Mouse (Mus musculus) heart, embryonic 11.5 days (tissue): ENCODE measurements around the gene S1pr5. TPM values are rescaled to one million over a fixed set of nuclear protein-coding genes. Genes with fewer than 3 reads are reported as not detected.

Source experiments
- ATAC-seq: fragments of 200-750 bp; cut with Nextera tagmentation; replicated peaks from 2 replicates; pipeline ENCODE4 v1.8.0; 2017; ENCODE audit warnings: moderate library complexity; ENCODE audit not compliant: insufficient number of reproducible peaks, low FRiP score, low TSS enrichment
- H3K27ac ChIP-seq: fragments of 300-500 bp; sonication (generic); 2 replicates; pipeline ENCODE4 v1.5.1; 2014; ENCODE audit warnings: mild to moderate bottlenecking, low read depth, low read length
- H3K27me3 ChIP-seq: fragments of 300-500 bp; sonication (generic); 2 replicates; pipeline ENCODE4 v1.6.1; 2014; ENCODE audit warnings: mild to moderate bottlenecking, low read length, mixed read lengths; ENCODE audit not compliant: control insufficient read depth, insufficient read depth
- H3K36me3 ChIP-seq: fragments of 300-500 bp; sonication (generic); 2 replicates; pipeline ENCODE4 v1.6.1; 2014; ENCODE audit warnings: mild to moderate bottlenecking, low read length, moderate library complexity, mixed read lengths; ENCODE audit not compliant: control insufficient read depth, insufficient read depth
- H3K4me1 ChIP-seq: fragments of 300-500 bp; sonication (generic); 2 replicates; pipeline ENCODE4 v1.6.1; 2014; ENCODE audit warnings: low read length; ENCODE audit not compliant: control insufficient read depth, insufficient read depth
- H3K4me2 ChIP-seq: fragments of 300-500 bp; sonication (generic); 2 replicates; pipeline ENCODE4 v1.6.1; 2014; ENCODE audit warnings: mild to moderate bottlenecking, moderate library complexity
- H3K4me3 ChIP-seq: fragments of 300-500 bp; sonication (generic); 2 replicates; pipeline ENCODE4 v1.5.1; 2014; ENCODE audit warnings: low read depth, low read length
- H3K9ac ChIP-seq: fragments of 300-500 bp; sonication (generic); 2 replicates; pipeline ENCODE4 v1.6.1; 2014; ENCODE audit warnings: mild to moderate bottlenecking, low read depth, low read length, moderate library complexity
- H3K9me3 ChIP-seq: fragments of 300-500 bp; sonication (generic); replicated peaks from 2 replicates; pipeline ENCODE4 v1.6.1; 2016; ENCODE audit warnings: low read length; ENCODE audit not compliant: control insufficient read depth
- WGBS: fragments of 180-500 bp; shearing (Covaris S2); extraction: QIAGEN DNeasy Blood & Tissue Kit; methylation state at CpG from one replicate; pipeline ENCODE4 v1.1.7; 2014; ENCODE audit not compliant: insufficient replicate concordance; 5-methylcytosine and 5-hydroxymethylcytosine counted together
- polyA plus RNA-seq: library from polyadenylated mRNA; unstranded; fragments of >200 nt; fragmentation: Nextera tagmentation; extraction: Ambion mirVana; gene quantifications from 2 replicates; pipeline ENCODE4 v1.2.1, GENCODE M21; 2014

Gene S1pr5
- polyA plus RNA-seq, 1 experiment from 2014 or later, result 0.11 TPM

DNA sequence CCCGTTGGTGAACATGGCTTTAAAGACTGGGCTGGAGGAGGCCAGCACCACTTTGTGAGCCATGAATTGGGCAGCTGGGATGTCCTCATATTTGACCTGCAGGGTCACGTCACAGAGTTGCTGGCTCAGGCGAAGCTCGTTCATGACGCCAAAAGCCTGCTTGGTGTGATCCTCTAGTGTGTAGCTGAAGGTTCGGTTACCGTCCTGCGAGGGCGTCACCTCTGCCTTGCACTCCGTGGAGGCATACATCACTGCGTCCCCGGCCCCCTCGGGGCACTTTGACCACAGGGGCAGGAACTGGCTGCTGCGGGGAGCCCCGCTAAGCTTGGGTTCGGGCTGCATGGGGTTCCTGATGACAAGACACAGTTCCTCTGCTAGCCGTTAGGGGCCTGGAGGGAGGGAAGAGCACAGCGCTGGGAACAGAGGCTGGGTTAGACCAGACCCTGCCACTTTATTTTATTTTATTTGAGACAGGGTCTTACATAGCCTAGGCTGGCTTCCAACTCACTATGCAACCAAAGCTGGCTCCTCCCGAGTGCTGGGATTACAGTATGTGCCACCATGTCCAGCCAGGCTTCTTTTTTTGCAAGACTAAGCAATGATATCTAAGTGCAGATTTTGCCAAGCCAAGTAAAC lies 10.8 kb downstream of the S1pr5 start:
- H3K27ac ChIP-seq, result peak overlapping the region; percentile 90
- no peak for ATAC-seq
- 16% methylated on average over 19 of the region's 19 CpGs for WGBS
- H3K9ac ChIP-seq, result peak overlapping the region; percentile 95
- peaks cover 17% of the 10 kb centered on the region for H3K36me3 ChIP-seq
- H3K4me3 ChIP-seq, result peak overlapping the region; percentile 77
- H3K9me3 ChIP-seq, result no peaks in the 10 kb centered on the region
- no peaks in the 10 kb centered on the region for H3K27me3 ChIP-seq
- peak overlapping the region; percentile 76 for H3K4me2 ChIP-seq
- H3K4me1 ChIP-seq, result peaks cover 11% of the 10 kb centered on the region

DNA sequence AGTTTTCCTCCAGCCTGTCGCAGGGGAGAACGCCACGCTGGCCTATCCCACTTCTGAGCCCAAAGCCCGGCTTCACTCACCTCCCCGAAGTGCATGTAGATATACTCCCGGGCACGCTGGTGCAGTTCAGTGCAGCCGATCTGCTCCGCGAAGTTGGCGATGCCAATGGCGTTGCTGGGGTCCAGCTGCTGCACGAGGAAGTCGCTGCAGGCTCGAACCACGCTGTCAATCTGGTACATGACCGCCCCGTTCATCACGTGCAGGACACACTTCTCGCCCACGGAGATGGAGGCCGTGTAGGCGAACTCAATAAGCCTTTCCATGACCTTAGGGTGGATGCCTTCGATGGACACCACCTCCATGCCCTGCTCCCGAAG lies 11.3 kb downstream of the S1pr5 start:
- no peak for ATAC-seq
- peak overlapping the region; percentile 90; the same call in 1 of the 2 replicates for H3K27ac ChIP-seq
- peak overlapping the region; percentile 95; the same call in 1 of the 2 replicates for H3K9ac ChIP-seq
- H3K36me3 ChIP-seq, result peaks cover 17% of the 10 kb centered on the region
- 79% methylated on average over 25 of the region's 25 CpGs for WGBS
- H3K4me2 ChIP-seq, result peak overlapping the region; percentile 76
- no peaks in the 10 kb centered on the region for H3K9me3 ChIP-seq
- peaks cover 11% of the 10 kb centered on the region for H3K4me1 ChIP-seq
- no peaks in the 10 kb centered on the region for H3K27me3 ChIP-seq
- peak overlapping the region; percentile 77 for H3K4me3 ChIP-seq

DNA sequence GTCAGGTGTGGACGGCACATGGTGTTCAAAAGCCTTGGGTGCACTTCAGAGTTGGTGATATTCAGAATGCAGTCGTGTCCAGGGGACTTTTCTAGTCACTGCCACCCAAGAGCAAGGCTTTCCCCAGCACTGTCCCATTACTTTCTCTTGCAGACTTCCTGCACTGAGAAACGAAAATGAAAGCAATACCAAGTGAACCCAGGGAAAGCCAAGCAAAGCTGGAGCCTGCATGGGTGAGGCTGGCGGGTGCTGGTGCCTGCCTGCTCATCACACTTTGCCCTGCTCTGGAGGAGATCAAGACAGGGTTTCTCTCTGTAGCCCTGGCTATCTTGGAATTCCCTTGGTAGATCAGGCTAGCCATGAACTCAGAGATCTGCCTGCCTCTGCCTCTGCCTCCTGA lies 12.9 kb downstream of the S1pr5 start:
- ATAC-seq, result no peak
- no peaks in the 10 kb centered on the region for H3K27me3 ChIP-seq
- H3K9ac ChIP-seq, result no peak overlapping the region
- H3K4me3 ChIP-seq, result no peak overlapping the region
- no peak overlapping the region for H3K4me2 ChIP-seq
- H3K27ac ChIP-seq, result no peak overlapping the region
- H3K4me1 ChIP-seq, result peaks cover 11% of the 10 kb centered on the region
- H3K9me3 ChIP-seq, result no peaks in the 10 kb centered on the region
- H3K36me3 ChIP-seq, result peaks cover 23% of the 10 kb centered on the region
- 82% methylated on average over 4 of the region's 4 CpGs for WGBS

DNA sequence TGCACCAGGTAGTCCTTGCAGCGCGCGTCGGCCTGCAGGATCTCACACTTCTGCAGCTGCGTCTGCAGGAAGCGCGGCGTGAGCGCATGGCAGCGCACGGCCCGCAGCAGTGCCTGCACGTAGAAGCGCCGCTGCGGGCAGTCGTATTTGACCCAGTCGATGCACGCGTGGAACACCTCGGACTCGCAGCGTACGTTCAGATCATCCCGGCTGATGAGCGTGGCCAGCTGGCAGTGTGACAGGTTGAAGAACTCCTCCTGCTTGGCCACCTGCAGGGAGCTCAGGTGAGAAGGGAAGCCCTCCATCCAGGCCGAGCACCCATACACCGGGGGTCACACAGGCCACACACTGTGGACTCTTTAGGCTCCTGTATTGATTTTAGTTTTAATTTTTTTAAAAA lies 14.4 kb downstream of the S1pr5 start:
- no peak overlapping the region for H3K27ac ChIP-seq
- H3K9me3 ChIP-seq, result no peaks in the 10 kb centered on the region
- peaks cover 27% of the 10 kb centered on the region for H3K36me3 ChIP-seq
- 78% methylated on average over 28 of the region's 28 CpGs for WGBS
- H3K27me3 ChIP-seq, result no peaks in the 10 kb centered on the region
- peaks cover 11% of the 10 kb centered on the region for H3K4me1 ChIP-seq
- ATAC-seq, result no peak
- no peak overlapping the region for H3K4me2 ChIP-seq
- no peak overlapping the region for H3K9ac ChIP-seq
- no peak overlapping the region for H3K4me3 ChIP-seq

DNA sequence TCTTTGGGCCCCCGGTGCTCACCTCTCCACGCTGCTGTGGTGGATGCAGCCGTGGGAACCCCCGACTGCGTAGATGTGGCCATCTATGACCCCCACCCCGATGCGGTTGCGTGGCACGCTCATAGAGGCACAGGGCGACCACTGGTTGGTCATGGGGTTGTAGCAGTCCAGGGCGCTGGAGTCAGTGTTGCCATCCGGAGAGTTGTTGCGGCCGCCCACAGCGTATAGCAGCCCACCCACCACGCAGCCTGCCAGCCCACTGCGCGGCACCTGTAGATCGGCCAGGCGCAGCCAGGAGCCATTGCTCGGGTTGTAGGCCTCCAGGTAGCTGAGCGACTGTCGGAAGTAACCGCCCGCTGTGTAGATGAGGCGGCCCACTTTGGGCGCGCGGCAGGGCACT lies 14.9 kb downstream of the S1pr5 start:
- Histone ChIP-seq H3K9me3 (no peaks in the 10 kb centered on the region), H3K27ac (no peak overlapping the region), H3K36me3 (peaks cover 27% of the 10 kb centered on the region), H3K9ac (no peak overlapping the region), H3K27me3 (no peaks in the 10 kb centered on the region), H3K4me3 (no peak overlapping the region), H3K4me2 (no peak overlapping the region), H3K4me1 (peaks cover 11% of the 10 kb centered on the region)
- no peak for ATAC-seq
- WGBS, result 88% methylated on average over 29 of the region's 29 CpGs

DNA sequence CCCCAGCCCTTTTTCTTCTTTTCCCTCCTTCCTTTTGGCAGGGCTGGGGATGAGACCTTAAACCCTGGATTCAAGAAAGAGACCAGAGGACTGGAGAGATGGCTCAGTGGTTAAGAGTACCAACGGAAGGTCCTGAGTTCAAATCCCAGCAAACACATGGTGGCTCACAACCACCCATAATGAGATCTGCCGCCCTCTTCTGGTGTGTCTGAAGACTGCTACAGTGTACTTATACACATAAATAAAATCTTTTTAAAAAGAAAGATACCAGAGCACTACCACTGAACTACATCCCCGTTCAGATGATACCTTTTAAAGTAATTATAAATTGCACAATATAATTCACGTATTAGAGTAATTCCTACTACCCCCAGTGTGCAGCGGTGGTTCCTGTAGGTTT lies 15.4 kb downstream of the S1pr5 start:
- Histone ChIP-seq H3K9me3 (no peaks in the 10 kb centered on the region), H3K4me1 (peaks cover 13% of the 10 kb centered on the region), H3K36me3 (peaks cover 27% of the 10 kb centered on the region), H3K4me3 (no peak overlapping the region), H3K27me3 (no peaks in the 10 kb centered on the region), H3K27ac (no peak overlapping the region), H3K9ac (no peak overlapping the region), H3K4me2 (no peak overlapping the region)
- no peak for ATAC-seq
- 84% methylated on average over 5 of the region's 5 CpGs for WGBS

DNA sequence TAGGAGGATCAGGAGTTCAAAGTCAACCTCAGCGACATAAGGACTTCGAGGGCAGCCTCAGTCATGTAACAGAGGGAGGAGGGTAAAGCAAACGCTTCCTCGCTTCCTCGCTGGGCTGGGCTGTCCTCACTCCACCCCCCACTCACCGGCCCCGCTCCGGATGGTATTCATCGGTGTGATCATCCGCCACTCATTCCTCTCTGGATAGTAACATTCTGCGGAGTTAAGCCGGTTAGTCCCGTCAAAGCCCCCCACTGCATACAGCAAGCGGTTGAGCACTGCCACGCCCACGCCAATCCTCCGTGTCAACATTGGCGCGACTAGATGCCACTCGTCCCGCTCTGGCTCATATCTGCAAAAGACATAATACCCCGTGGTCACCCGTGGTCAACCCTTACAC lies 16.7 kb downstream of the S1pr5 start:
- no peak overlapping the region for H3K27ac ChIP-seq
- ATAC-seq, result no peak
- no peaks in the 10 kb centered on the region for H3K27me3 ChIP-seq
- peaks cover 7% of the 10 kb centered on the region for H3K4me1 ChIP-seq
- H3K9ac ChIP-seq, result no peak overlapping the region
- H3K36me3 ChIP-seq, result peaks cover 27% of the 10 kb centered on the region
- H3K4me3 ChIP-seq, result no peak overlapping the region
- no peak overlapping the region for H3K4me2 ChIP-seq
- no peaks in the 10 kb centered on the region for H3K9me3 ChIP-seq
- 44% methylated on average over 23 of the region's 23 CpGs for WGBS

DNA sequence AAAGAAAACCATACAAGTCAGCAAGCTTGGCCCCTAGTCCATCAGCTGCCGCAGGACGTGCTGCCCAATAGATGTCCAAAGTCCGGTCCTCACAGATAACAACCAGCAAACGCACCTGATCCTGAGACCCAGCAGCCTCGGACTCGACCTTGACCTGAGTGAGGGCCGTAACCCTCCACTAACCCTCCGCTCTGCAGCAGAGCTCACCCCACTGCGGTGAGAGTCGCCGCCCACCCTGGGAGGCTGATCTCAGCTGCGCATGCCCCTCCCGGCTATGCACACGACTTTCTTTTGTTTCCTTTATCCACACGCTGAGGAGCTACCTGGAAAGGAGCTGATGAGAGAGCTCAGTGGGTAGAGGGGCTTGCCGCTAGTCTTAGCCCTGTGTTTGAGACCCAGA lies 20.9 kb downstream of the S1pr5 start:
- Histone ChIP-seq H3K4me2 (peak overlapping the region; percentile 72), H3K36me3 (peaks cover 10% of the 10 kb centered on the region; the same call in 1 of the 2 replicates), H3K27me3 (no peaks in the 10 kb centered on the region), H3K9ac (peak overlapping the region; percentile 74), H3K9me3 (no peaks in the 10 kb centered on the region; the same call in 1 of the 2 replicates), H3K4me1 (peaks cover 12% of the 10 kb centered on the region), H3K27ac (no peak overlapping the region), H3K4me3 (peak overlapping the region; percentile 35)
- 14% methylated on average over 16 of the region's 16 CpGs for WGBS
- ATAC-seq, result no peak; the same call in 1 of the 2 replicates

DNA sequence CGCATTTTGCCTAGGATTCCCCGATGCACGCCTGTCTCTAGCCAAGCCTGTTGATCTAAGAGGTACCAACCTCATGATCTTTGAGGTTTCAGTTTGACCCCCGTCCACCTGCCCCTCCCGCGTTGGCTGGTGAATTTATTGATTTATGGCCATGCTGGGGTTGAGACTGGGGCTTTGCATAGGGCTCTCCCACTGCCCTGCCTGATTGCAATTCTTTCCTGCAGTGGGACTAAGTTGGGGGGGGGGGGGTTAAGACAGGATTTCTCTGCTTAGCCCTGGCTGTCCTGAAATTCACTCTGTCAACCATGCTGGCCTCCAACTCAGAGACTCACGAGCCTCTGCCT lies 22.9 kb downstream of the S1pr5 start:
- Histone ChIP-seq H3K9ac (peak overlapping the region; percentile 67), H3K4me1 (peaks cover 18% of the 10 kb centered on the region), H3K9me3 (no peaks in the 10 kb centered on the region; the same call in 1 of the 2 replicates), H3K36me3 (peaks cover 4% of the 10 kb centered on the region; the same call in 1 of the 2 replicates), H3K27me3 (no peaks in the 10 kb centered on the region), H3K4me3 (peak overlapping the region; percentile 45), H3K27ac (peak overlapping the region; percentile 35; the same call in 1 of the 2 replicates), H3K4me2 (peak overlapping the region; percentile 64)
- ATAC-seq, result no peak
- WGBS, result 19% methylated on average over 7 of the region's 7 CpGs
